Mouse (Mus musculus) midbrain, postnatal 0 days (tissue): Measurements from ENCODE around the gene Mdga1. TPM values are rescaled to one million over a fixed set of nuclear protein-coding genes. Genes with fewer than 3 reads are reported as not detected.
A peak's percentile ranks its signal among the peaks of the same experiment; 100 is the strongest.

Experiments
- ATAC-seq: fragments of 200-750 bp; cut with Nextera tagmentation; 2 replicates; pipeline ENCODE4 v1.8.0; 2017; ENCODE audit warnings: moderate number of reproducible peaks, mild to moderate bottlenecking, moderate TSS enrichment, moderate library complexity; ENCODE audit not compliant: low FRiP score
- DNase-seq: peaks from one replicate; pipeline ENCODE4 v3.0.0-alpha.2; 2015; ENCODE audit warnings: low spot score
- H3K27ac ChIP-seq: fragments of 300-500 bp; sonication (generic); 2 replicates; pipeline ENCODE4 v1.5.1; 2014; ENCODE audit warnings: low read depth, mild to moderate bottlenecking, low read length, mixed read lengths
- H3K27me3 ChIP-seq: fragments of 300-500 bp; sonication (generic); 2 replicates; pipeline ENCODE4 v1.6.1; 2014; ENCODE audit warnings: low read length, control low read depth, mixed read lengths; ENCODE audit not compliant: insufficient read depth
- H3K36me3 ChIP-seq: fragments of 300-500 bp; sonication (generic); 2 replicates; pipeline ENCODE4 v1.6.1; 2014; ENCODE audit warnings: low read length, control low read depth, mixed read lengths; ENCODE audit not compliant: insufficient read depth
- H3K4me1 ChIP-seq: fragments of 300-500 bp; sonication (generic); 2 replicates; pipeline ENCODE4 v1.6.1; 2014; ENCODE audit warnings: mild to moderate bottlenecking, control low read depth, antibody characterized with exemption, low read length, mixed read lengths; ENCODE audit not compliant: insufficient read depth
- H3K4me2 ChIP-seq: fragments of 300-500 bp; sonication (generic); 2 replicates; pipeline ENCODE4 v1.6.1; 2014; ENCODE audit warnings: low read depth, mild to moderate bottlenecking, low read length, mixed read lengths; ENCODE audit not compliant: poor library complexity, severe bottlenecking
- H3K4me3 ChIP-seq: fragments of 300-500 bp; sonication (generic); 2 replicates; pipeline ENCODE4 v1.5.1; 2014; ENCODE audit warnings: low read depth, mild to moderate bottlenecking, low read length, moderate library complexity
- H3K9ac ChIP-seq: fragments of 300-500 bp; sonication (generic); replicated peaks from 2 replicates; pipeline ENCODE4 v1.6.1; 2014; ENCODE audit warnings: mild to moderate bottlenecking, low read length, moderate library complexity, mixed read lengths; ENCODE audit not compliant: poor library complexity, severe bottlenecking
- H3K9me3 ChIP-seq: fragments of 300-500 bp; sonication (generic); 2 replicates; pipeline ENCODE4 v1.6.1; 2016; ENCODE audit warnings: low read length, control low read depth
- CTCF ChIP-seq: IDR thresholded peaks from 2 replicates; pipeline ENCODE4 v1.5.1; 2016; ENCODE audit warnings: antibody characterized with exemption, mild to moderate bottlenecking
- WGBS: fragments of 180-500 bp; shearing (Covaris S2); extraction: QIAGEN DNeasy Blood & Tissue Kit; methylation state at CpG from one replicate; pipeline ENCODE4 v1.1.7; 2014; 5-methylcytosine and 5-hydroxymethylcytosine counted together
- polyA plus RNA-seq: library from polyadenylated mRNA; unstranded; fragments of >200 nt; fragmentation: Nextera tagmentation; extraction: Ambion mirVana; gene quantifications from 2 replicates; pipeline ENCODE4 v1.2.1, GENCODE M21; 2015
- total RNA-seq: library from RNA; depleted of rRNA; stranded (reverse); fragments of >200 nt; gene quantifications from 2 replicates; pipeline ENCODE4 v1.2.3, GENCODE M21; 2014

Mdga1 gene
- total and polyA plus RNA-seq, 2 experiments from 2014 or later = 16.9 to 64.7 TPM

DNA sequence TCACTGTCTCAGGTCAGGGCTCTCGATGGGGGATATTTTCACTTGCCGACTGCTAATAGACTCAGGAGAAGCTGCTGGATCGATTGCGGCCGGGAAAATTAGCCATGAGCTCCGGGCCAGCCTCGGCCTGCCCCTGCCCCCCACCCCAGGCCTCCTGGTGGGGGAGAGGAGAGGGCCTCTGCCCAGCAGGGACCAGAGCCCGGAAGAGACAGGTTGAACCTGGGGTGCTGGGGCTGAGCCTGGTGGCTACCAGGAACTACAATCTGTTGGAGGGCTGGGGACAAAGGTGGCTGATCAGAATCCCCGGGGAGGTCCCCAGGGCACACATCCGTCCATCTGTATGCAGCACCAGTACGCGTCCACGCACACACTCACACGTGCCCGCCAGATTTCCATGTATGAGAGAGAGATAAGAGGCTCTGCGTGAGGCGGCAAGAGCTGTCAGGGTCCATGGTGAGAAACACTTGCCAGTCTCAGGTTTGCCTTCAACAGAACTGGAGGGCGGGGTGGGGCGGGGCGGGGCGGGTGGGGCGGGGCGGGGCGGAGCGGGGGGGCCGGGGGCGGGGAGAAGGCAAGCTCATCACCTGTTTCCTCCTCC is 95.7 kb downstream of the Mdga1 start:
- no peak for TF ChIP-seq CTCF
- peak overlapping the region; percentile 12 for H3K4me2 ChIP-seq
- WGBS = 8% methylated on average over 18 of the region's 27 CpGs

GRCm38 (mm10) chr17:29873580-29874015 is 96.3 kb downstream of the Mdga1 start:
- no peak overlapping the region for H3K4me3 ChIP-seq
- H3K36me3 ChIP-seq = no peaks in the 10 kb centered on the region
- no peaks in the 10 kb centered on the region for H3K9me3 ChIP-seq
- ATAC-seq = peak; percentile 89
- H3K27ac ChIP-seq = peak overlapping the region; percentile 44
- H3K4me1 ChIP-seq = peaks cover 12% of the 10 kb centered on the region
- H3K27me3 ChIP-seq = no peaks in the 10 kb centered on the region
- 32% methylated on average over 7 of the region's 7 CpGs for WGBS
- H3K4me2 ChIP-seq = no peak overlapping the region
- H3K9ac ChIP-seq = no peak overlapping the region; the same call in 1 of the 2 replicates
- no peak for TF ChIP-seq CTCF
- peak; percentile 94 for DNase-seq

More for the DNA sequence above, 95.7 kb downstream of the Mdga1 start:
- Histone ChIP-seq H3K9ac (peak overlapping the region; percentile 39), H3K9me3 (no peaks in the 10 kb centered on the region), H3K4me3 (no peak overlapping the region), H3K4me1 (peaks cover 12% of the 10 kb centered on the region), H3K36me3 (no peaks in the 10 kb centered on the region), H3K27me3 (no peaks in the 10 kb centered on the region), H3K27ac (peak overlapping the region; percentile 44)
- ATAC-seq (no peak), DNase-seq (peak; percentile 37)

GRCm38 (mm10) chr17:29870316-29870715 is 99.6 kb downstream of the Mdga1 start:
- Histone ChIP-seq H3K27me3 (no peaks in the 10 kb centered on the region), H3K4me3 (no peak overlapping the region), H3K36me3 (no peaks in the 10 kb centered on the region), H3K4me2 (no peak overlapping the region), H3K9ac (no peak overlapping the region), H3K27ac (no peak overlapping the region), H3K9me3 (no peaks in the 10 kb centered on the region), H3K4me1 (peaks cover 12% of the 10 kb centered on the region)
- no peak for DNase-seq
- 84% methylated on average over 12 of the region's 12 CpGs for WGBS
- ATAC-seq = no peak
- TF ChIP-seq CTCF = no peak

DNA sequence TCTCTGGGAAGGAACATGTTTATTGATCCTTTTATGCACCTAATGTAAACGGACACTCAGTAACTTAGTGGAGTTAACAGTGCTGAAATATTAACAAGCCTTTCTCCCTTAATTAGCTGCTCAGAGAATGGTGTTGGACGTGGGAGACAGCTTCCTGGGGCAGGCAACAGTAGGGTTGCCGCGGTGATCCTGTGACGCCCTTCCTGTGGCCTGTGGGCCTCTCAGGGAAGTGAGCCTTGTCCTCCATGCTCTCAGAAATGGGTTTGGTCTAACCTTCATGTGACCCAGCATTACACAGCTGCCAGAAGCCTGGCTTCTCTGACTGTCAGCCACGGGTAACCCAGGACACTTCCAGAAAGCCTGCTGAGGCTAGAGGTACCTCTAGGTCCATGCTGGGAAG is 104.0 kb downstream of the Mdga1 start:
- ATAC-seq (no peak), DNase-seq (no peak)
- Histone ChIP-seq H3K27ac (no peak overlapping the region), H3K4me3 (no peak overlapping the region), H3K4me1 (no peaks in the 10 kb centered on the region), H3K9me3 (no peaks in the 10 kb centered on the region), H3K4me2 (no peak overlapping the region), H3K36me3 (no peaks in the 10 kb centered on the region), H3K9ac (no peak overlapping the region), H3K27me3 (no peaks in the 10 kb centered on the region)
- no peak for TF ChIP-seq CTCF
- WGBS = 55% methylated on average over 6 of the region's 6 CpGs

- Histone ChIP-seq H3K4me3 (no peak overlapping the region), H3K4me1 (no peaks in the 10 kb centered on the region), H3K27me3 (no peaks in the 10 kb centered on the region), H3K4me2 (no peak overlapping the region), H3K9ac (no peak overlapping the region), H3K9me3 (no peaks in the 10 kb centered on the region), H3K36me3 (no peaks in the 10 kb centered on the region), H3K27ac (no peak overlapping the region)
- DNase-seq (no peak), ATAC-seq (no peak)
- TF ChIP-seq CTCF = peak; percentile 49
- 66% methylated on average over 7 of the region's 7 CpGs for WGBS
These were observed 105.4 kb downstream of the Mdga1 start for GRCm38 (mm10) chr17:29864440-29864839.

- Histone ChIP-seq H3K27me3 (no peaks in the 10 kb centered on the region), H3K36me3 (no peaks in the 10 kb centered on the region; the same call in 1 of the 2 replicates), H3K9me3 (no peaks in the 10 kb centered on the region), H3K4me3 (no peak overlapping the region), H3K4me2 (no peak overlapping the region), H3K4me1 (no peaks in the 10 kb centered on the region), H3K9ac (no peak overlapping the region), H3K27ac (no peak overlapping the region)
- TF ChIP-seq CTCF = no peak
- no peak for DNase-seq
- no peak for ATAC-seq
- WGBS = 75% methylated on average over 13 of the region's 13 CpGs
These were observed 110.1 kb downstream of the Mdga1 start for GRCm38 (mm10) chr17:29859788-29860283.
